Mouse (Mus musculus) neural tube, embryonic 15.5 days (tissue): ENCODE measurements at regions not wholly inside any gene's neighbourhood (a gene's known extent, or its start where the extent isn't known, plus 50 kb on each side); places are given as distances from the start of the nearest gene placed in this dataset.

Experiments
- ATAC-seq: fragments of 200-750 bp; cut with Nextera tagmentation; 2 replicates; pipeline ENCODE4 v1.8.0; 2017; ENCODE audit warnings: mild to moderate bottlenecking, moderate TSS enrichment, moderate library complexity; ENCODE audit not compliant: low FRiP score
- H3K27ac ChIP-seq: fragments of 300-500 bp; sonication (generic); replicated peaks from 2 replicates; pipeline ENCODE4 v1.5.1; 2015; ENCODE audit warnings: mild to moderate bottlenecking, inconsistent platforms
- H3K27me3 ChIP-seq: fragments of 300-500 bp; sonication (generic); replicated peaks from 2 replicates; pipeline ENCODE4 v1.6.1; 2015; ENCODE audit warnings: inconsistent platforms
- H3K36me3 ChIP-seq: fragments of 300-500 bp; sonication (generic); 2 replicates; pipeline ENCODE4 v1.6.1; 2015; ENCODE audit warnings: inconsistent platforms
- H3K4me1 ChIP-seq: fragments of 300-500 bp; sonication (generic); 2 replicates; pipeline ENCODE4 v1.6.1; 2015; ENCODE audit warnings: inconsistent platforms
- H3K4me2 ChIP-seq: fragments of 300-500 bp; sonication (generic); 2 replicates; pipeline ENCODE4 v1.6.1; 2015; ENCODE audit warnings: inconsistent platforms, mild to moderate bottlenecking, moderate library complexity
- H3K4me3 ChIP-seq: fragments of 300-500 bp; sonication (generic); replicated peaks from 2 replicates; pipeline ENCODE4 v1.5.1; 2015; ENCODE audit warnings: mild to moderate bottlenecking, inconsistent platforms
- H3K9ac ChIP-seq: fragments of 300-500 bp; sonication (generic); replicated peaks from 2 replicates; pipeline ENCODE4 v1.6.1; 2015; ENCODE audit warnings: mild to moderate bottlenecking, inconsistent platforms
- H3K9me3 ChIP-seq: fragments of 300-500 bp; sonication (generic); replicated peaks from 2 replicates; pipeline ENCODE4 v1.6.1; 2016; ENCODE audit warnings: inconsistent platforms
- WGBS: fragments of 180-500 bp; shearing (Covaris S2); methylation state at CpG from one replicate; pipeline ENCODE4 v1.1.7; 2015; ENCODE audit warnings: mixed read lengths; 5-methylcytosine and 5-hydroxymethylcytosine counted together

DNA sequence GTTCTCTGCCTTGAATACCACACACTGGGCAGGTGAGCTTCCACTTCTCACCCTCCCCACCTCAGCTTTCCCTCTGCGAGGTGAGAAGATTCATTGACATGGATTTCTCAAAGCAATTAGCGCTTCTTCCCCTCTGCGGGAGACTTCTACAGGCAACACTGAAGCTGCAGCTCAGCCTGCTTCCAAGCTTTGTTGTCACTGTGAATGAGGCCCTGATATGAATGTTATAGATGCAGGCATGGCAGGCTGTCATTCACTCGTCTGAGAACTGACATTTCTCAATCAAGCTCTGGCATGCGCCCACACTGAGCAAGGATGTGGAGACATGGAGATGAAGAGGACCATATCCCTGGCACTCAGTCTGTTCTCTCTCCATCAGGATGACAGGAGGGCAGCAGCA is 52.2 kb upstream of the Slc24a4 start:
- Histone ChIP-seq H3K36me3 (no peaks in the 10 kb centered on the region), H3K4me1 (peaks cover 14% of the 10 kb centered on the region; the same call in 1 of the 2 replicates), H3K27ac (no peak overlapping the region), H3K4me2 (no peak overlapping the region), H3K4me3 (no peak overlapping the region), H3K9ac (no peak overlapping the region), H3K27me3 (no peaks in the 10 kb centered on the region), H3K9me3 (no peaks in the 10 kb centered on the region)
- no peak for ATAC-seq
- 55% methylated on average over 5 of the region's 5 CpGs for whole genome bisulfite sequencing
